In the genomic region with DNA sequence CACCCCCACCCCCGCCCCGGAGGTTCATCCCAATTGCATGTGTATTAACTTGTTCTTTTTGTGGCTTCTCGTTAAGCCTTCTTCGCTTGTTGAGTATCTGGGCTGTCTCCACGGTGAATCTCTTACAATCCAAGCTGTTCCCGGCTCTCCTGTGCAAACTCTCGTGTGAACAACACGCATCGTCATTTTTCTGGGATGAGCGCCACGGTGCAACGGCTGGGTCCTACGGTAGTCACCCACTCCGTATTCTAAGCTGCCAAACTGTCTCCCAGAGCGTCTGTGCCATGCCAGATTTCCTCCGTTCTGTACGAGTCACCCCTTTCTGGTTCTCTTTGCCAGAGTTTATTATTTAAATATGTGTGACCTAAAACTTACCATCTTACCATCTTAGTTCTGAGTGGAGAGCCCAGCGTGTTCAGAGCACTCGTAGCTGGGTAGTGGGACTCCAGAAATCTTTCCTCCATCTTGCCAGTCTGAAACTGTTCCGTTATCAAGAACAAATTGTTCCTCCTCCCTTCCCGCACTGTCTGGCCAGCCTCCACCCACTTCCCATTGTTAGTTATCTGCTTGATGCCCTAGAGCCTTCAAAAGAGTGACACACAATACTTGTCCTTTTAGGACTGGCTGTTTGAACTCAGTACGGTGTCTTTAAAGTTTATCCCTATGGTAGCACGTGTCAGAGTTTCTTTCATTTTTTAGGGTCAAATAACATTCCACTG, we compare ENCODE assay signal across 9 mouse cellular contexts.
DNase-seq lines count a peak whose midpoint lies in the region; ATAC-seq lines count a peak whose summit lies in the region.
"Had no signal": no experiment of that assay in that cellular context is flagged by ENCODE, and none has a peak within 500 bp of the region (broad histone marks: within the 10 kb centered on the region; RNA-seq: fewer than 3 reads in every experiment).

No protein-coding gene starts in this region.

- H3K4me1 ChIP-seq in midbrain, embryonic 15.5 days = no peaks in the 10 kb centered on the region

- no peak overlapping the region for H3K4me2 ChIP-seq in midbrain, embryonic 15.5 days

- H3K9ac ChIP-seq in midbrain, embryonic 15.5 days = no peak overlapping the region

- H3K36me3 ChIP-seq in midbrain, embryonic 15.5 days (replicated peaks) = no peaks in the 10 kb centered on the region

- H3K27ac ChIP-seq in midbrain, embryonic 15.5 days = no peak overlapping the region

- H3K4me3 ChIP-seq in midbrain, embryonic 15.5 days = no peak overlapping the region

- DNase-seq in cerebellum, postnatal 25 days = peak; percentile 46 to 61
- DNase-seq in ZHBTc4 (ENCODE audit: low read depth, low spot score) = peak; percentile 58
- DNase-seq in layer of hippocampus, adult 9-11 months = peak; percentile 94
- DNase-seq in lung, postnatal 36 days = peak; percentile 83
- no peak for DNase-seq in thymus, adult 18-20 months
- no peak for DNase-seq in urinary bladder, postnatal 10 days (ENCODE audit: low spot score)

- H3K27me3 ChIP-seq in midbrain, embryonic 15.5 days (replicated peaks) = no peaks in the 10 kb centered on the region
- H3K27me3 ChIP-seq: CH12.LX had no signal

- no peak for ATAC-seq in cerebellum, adult (ENCODE audit: insufficient number of reproducible peaks, low FRiP score, low TSS enrichment)
- no peak for ATAC-seq in midbrain, embryonic 15.5 days (replicated peaks)

- H3K9me3 ChIP-seq in midbrain, embryonic 15.5 days = no peaks in the 10 kb centered on the region

- 79% methylated on average over 23 of the region's 23 CpGs for WGBS in midbrain, embryonic 15.5 days

Comparison
In these comparisons a context has a peak if more than half of its experiments do, and no peak if none do; other contexts are left out.
1. DNase-seq: peak in cerebellum, postnatal 25 days (2 of 2), ZHBTc4 (single experiment), layer of hippocampus, adult 9-11 months (single experiment) and lung, postnatal 36 days (single experiment); none in thymus, adult 18-20 months (0 of 2) and urinary bladder, postnatal 10 days (single experiment).